Mouse (Mus musculus): ENCODE measurements around the gene Apod. TPM values are rescaled to one million over a fixed set of nuclear protein-coding genes. Genes with fewer than 3 reads are reported as not detected.

Apod gene
- polyA plus RNA-seq, 1 experiment = 12.5 TPM

DNA sequence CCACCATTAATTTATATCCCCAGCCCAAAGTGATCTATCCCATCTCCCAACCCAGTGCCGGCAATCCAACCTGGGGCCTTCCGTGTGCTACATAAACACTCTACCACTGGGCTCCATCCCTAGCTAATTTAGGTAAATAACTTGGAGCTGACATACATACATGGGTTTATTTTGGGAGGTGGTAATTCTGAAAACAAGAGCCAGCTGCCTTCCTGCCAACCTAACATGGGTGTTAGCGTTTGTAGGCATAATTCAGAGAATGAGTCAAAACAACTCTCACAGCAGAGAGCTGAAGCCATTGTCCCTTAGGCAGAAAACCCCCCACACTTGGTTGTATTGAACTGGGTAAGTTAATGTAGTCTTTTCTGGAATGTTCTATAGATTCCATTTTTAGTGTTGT lies 26.9 kb downstream of the Apod start:
- no peak for TF ChIP-seq POLR2A (IDR thresholded peaks at IDR 0.05; ENCODE audit: borderline replicate concordance, control insufficient read depth, low read depth, low read length)
- TF ChIP-seq CTCF (IDR thresholded peaks at IDR 0.05; ENCODE audit: control insufficient read depth, insufficient read depth, low read length) = no peak
- Histone ChIP-seq H3K4me3 (replicated peaks; ENCODE audit: control insufficient read depth, low read depth, low read length) (no peak overlapping the region), H3K27ac (ENCODE audit: control insufficient read depth, insufficient read depth, low read depth, low read length, poor library complexity) (no peak overlapping the region), H3K4me1 (ENCODE audit: control insufficient read depth, insufficient read depth, low read length) (peaks cover 2% of the 10 kb centered on the region; the same call in 1 of the 2 replicates)
- WGBS = 88% methylated on average over 3 of the region's 3 CpGs

- Histone ChIP-seq H3K4me3 (replicated peaks; ENCODE audit: control insufficient read depth, low read depth, low read length) (no peak overlapping the region), H3K4me1 (ENCODE audit: control insufficient read depth, insufficient read depth, low read length) (peaks cover 2% of the 10 kb centered on the region; the same call in 1 of the 2 replicates), H3K27ac (ENCODE audit: control insufficient read depth, insufficient read depth, low read depth, low read length, poor library complexity) (peak overlapping the region; percentile 69)
- WGBS = 65% methylated on average over 11 of the region's 11 CpGs
- TF ChIP-seq POLR2A (IDR thresholded peaks at IDR 0.05; ENCODE audit: borderline replicate concordance, control insufficient read depth, low read depth, low read length) (no peak), CTCF (IDR thresholded peaks at IDR 0.05; ENCODE audit: control insufficient read depth, insufficient read depth, low read length) (no peak)
Observed at GRCm38 (mm10) chr16:31286801-31287488, 27.7 kb downstream of the Apod start.

- Histone ChIP-seq H3K27ac (ENCODE audit: control insufficient read depth, insufficient read depth, low read depth, low read length, poor library complexity) (no peak overlapping the region), H3K4me3 (replicated peaks; ENCODE audit: control insufficient read depth, low read depth, low read length) (no peak overlapping the region), H3K4me1 (ENCODE audit: control insufficient read depth, insufficient read depth, low read length) (peaks cover 1% of the 10 kb centered on the region; the same call in 1 of the 2 replicates)
- 85% methylated on average over 2 of the region's 2 CpGs for WGBS
- TF ChIP-seq POLR2A (IDR thresholded peaks at IDR 0.05; ENCODE audit: borderline replicate concordance, control insufficient read depth, low read depth, low read length) = no peak
- no peak for TF ChIP-seq CTCF (IDR thresholded peaks at IDR 0.05; ENCODE audit: control insufficient read depth, insufficient read depth, low read length)
Observed at GRCm38 (mm10) chr16:31281981-31282380, 32.6 kb downstream of the Apod start.

GRCm38 (mm10) chr16:31280176-31280575 lies 34.4 kb downstream of the Apod start:
- no peak overlapping the region for H3K27ac ChIP-seq (ENCODE audit: control insufficient read depth, insufficient read depth, low read depth, low read length, poor library complexity)
- no peak for TF ChIP-seq POLR2A (IDR thresholded peaks at IDR 0.05; ENCODE audit: borderline replicate concordance, control insufficient read depth, low read depth, low read length)
- TF ChIP-seq CTCF (IDR thresholded peaks at IDR 0.05; ENCODE audit: control insufficient read depth, insufficient read depth, low read length) = no peak
- H3K4me3 ChIP-seq (replicated peaks; ENCODE audit: control insufficient read depth, low read depth, low read length) = no peak overlapping the region
- H3K4me1 ChIP-seq (ENCODE audit: control insufficient read depth, insufficient read depth, low read length) = no peaks in the 10 kb centered on the region
- WGBS = 86% methylated on average over 4 of the region's 4 CpGs

DNA sequence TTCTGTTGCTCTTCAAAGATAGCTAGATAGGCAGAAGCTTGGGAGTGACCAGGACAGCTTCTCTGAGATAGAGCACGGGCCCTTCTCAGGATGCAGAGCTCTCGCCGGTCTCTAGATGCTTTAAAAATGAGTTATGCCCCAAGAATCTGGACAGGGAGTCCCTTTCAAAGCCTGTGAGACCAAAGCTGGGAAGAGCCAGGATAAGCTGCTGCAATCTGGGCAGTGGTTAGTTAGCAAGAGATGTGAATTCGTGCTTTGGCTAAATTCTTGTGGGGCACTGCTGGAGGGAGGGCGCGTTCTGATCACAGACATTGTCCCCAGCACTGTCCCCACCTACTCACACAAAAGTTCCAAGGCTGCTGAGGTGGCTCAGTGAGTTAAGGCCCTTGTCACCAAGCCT lies 36.0 kb downstream of the Apod start:
- H3K4me1 ChIP-seq (ENCODE audit: control insufficient read depth, insufficient read depth, low read length) = no peaks in the 10 kb centered on the region
- no peak overlapping the region for H3K27ac ChIP-seq (ENCODE audit: control insufficient read depth, insufficient read depth, low read depth, low read length, poor library complexity)
- H3K4me3 ChIP-seq (replicated peaks; ENCODE audit: control insufficient read depth, low read depth, low read length) = no peak overlapping the region
- no peak for TF ChIP-seq CTCF (IDR thresholded peaks at IDR 0.05; ENCODE audit: control insufficient read depth, insufficient read depth, low read length)
- no peak for TF ChIP-seq POLR2A (IDR thresholded peaks at IDR 0.05; ENCODE audit: borderline replicate concordance, control insufficient read depth, low read depth, low read length)
- WGBS = 88% methylated on average over 6 of the region's 6 CpGs

- Histone ChIP-seq H3K27ac (ENCODE audit: control insufficient read depth, insufficient read depth, low read depth, low read length, poor library complexity) (no peak overlapping the region), H3K4me1 (ENCODE audit: control insufficient read depth, insufficient read depth, low read length) (no peaks in the 10 kb centered on the region), H3K4me3 (replicated peaks; ENCODE audit: control insufficient read depth, low read depth, low read length) (no peak overlapping the region)
- WGBS = 57% methylated on average over 2 of the region's 2 CpGs
- TF ChIP-seq POLR2A (IDR thresholded peaks at IDR 0.05; ENCODE audit: borderline replicate concordance, control insufficient read depth, low read depth, low read length) (no peak), CTCF (IDR thresholded peaks at IDR 0.05; ENCODE audit: control insufficient read depth, insufficient read depth, low read length) (no peak)
Observed at GRCm38 (mm10) chr16:31278081-31278480, 36.5 kb downstream of the Apod start.

- Histone ChIP-seq H3K4me1 (ENCODE audit: control insufficient read depth, insufficient read depth, low read length) (no peaks in the 10 kb centered on the region; the same call in 1 of the 2 replicates), H3K27ac (ENCODE audit: control insufficient read depth, insufficient read depth, low read depth, low read length, poor library complexity) (no peak overlapping the region), H3K4me3 (replicated peaks; ENCODE audit: control insufficient read depth, low read depth, low read length) (no peak overlapping the region)
- TF ChIP-seq CTCF (IDR thresholded peaks at IDR 0.05; ENCODE audit: control insufficient read depth, insufficient read depth, low read length) (no peak), POLR2A (IDR thresholded peaks at IDR 0.05; ENCODE audit: borderline replicate concordance, control insufficient read depth, low read depth, low read length) (no peak)
- WGBS = 86% methylated on average over 7 of the region's 7 CpGs
Observed at GRCm38 (mm10) chr16:31276962-31277361, 37.6 kb downstream of the Apod start.

DNA sequence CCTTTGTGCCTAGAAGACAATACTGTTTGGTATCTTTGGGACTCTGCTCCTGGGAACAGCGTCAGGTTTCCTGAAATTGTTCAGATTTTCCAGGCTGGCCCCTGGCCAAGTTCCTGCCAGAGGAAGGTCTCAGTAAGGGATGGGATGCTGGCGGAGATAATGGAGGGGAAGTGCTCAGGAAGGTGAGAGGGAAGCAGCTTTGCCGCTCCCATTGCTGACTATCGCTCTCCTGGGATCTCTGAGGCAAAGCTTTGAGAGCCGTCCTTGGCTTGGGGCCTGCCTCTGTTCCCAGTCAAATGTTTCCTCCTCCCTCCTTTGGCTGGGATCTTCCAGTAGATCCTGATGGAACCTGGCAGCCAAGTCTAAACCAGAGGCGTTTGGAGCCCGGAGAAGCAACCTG lies 38.1 kb downstream of the Apod start:
- no peak overlapping the region for H3K27ac ChIP-seq (ENCODE audit: control insufficient read depth, insufficient read depth, low read depth, low read length, poor library complexity)
- TF ChIP-seq CTCF (IDR thresholded peaks at IDR 0.05; ENCODE audit: control insufficient read depth, insufficient read depth, low read length) (no peak), POLR2A (IDR thresholded peaks at IDR 0.05; ENCODE audit: borderline replicate concordance, control insufficient read depth, low read depth, low read length) (no peak)
- 83% methylated on average over 7 of the region's 7 CpGs for WGBS
- H3K4me3 ChIP-seq (replicated peaks; ENCODE audit: control insufficient read depth, low read depth, low read length) = no peak overlapping the region
- H3K4me1 ChIP-seq (ENCODE audit: control insufficient read depth, insufficient read depth, low read length) = no peaks in the 10 kb centered on the region; the same call in 1 of the 2 replicates

All from bone marrow, adult 2 months (tissue).